Mouse (Mus musculus): ENCODE measurements at regions not wholly inside any gene's neighbourhood (a gene's known extent, or its start where the extent isn't known, plus 50 kb on each side); places are given as distances from the start of the nearest gene placed in this dataset.
"Not testable (repeated sequence)": the region's sequence is repeated elsewhere in the genome, so short reads cannot be mapped to it uniquely, and the experiment has no call there.

GRCm38 (mm10) chr4:39065761-39066376 is 384.2 kb upstream of the 1700009N14Rik start:
- no peak for DNase-seq (ENCODE audit: low read depth, low spot score)

GRCm38 (mm10) chr4:39067260-39067876 is 382.7 kb upstream of the 1700009N14Rik start:
- DNase-seq (ENCODE audit: low read depth, low spot score): no peak

GRCm38 (mm10) chr4:39071532-39071931 is 378.6 kb upstream of the 1700009N14Rik start:
- DNase-seq (ENCODE audit: low read depth, low spot score): no peak

- no peak for DNase-seq (ENCODE audit: low read depth, low spot score)
Measured at GRCm38 (mm10) chr4:39088284-39088683, 361.8 kb upstream of the 1700009N14Rik start.

- DNase-seq (ENCODE audit: low read depth, low spot score): no peak
Measured at GRCm38 (mm10) chr4:39109184-39109583, 340.9 kb upstream of the 1700009N14Rik start.

- DNase-seq (ENCODE audit: low read depth, low spot score): not testable (repeated sequence)
Measured at GRCm38 (mm10) chr4:39113217-39113975, 336.7 kb upstream of the 1700009N14Rik start.

GRCm38 (mm10) chr4:39125528-39125927 is 324.6 kb upstream of the 1700009N14Rik start:
- DNase-seq (ENCODE audit: low read depth, low spot score): peak; percentile 4

Measured in A20 (cell line).